Mouse (Mus musculus): ENCODE results near the gene Ciao2a.

Ciao2a gene

GRCm38 (mm10) chr9:66120106-66120505, 6.3 kb upstream of the Ciao2a start:
- no peak for DNase-seq (ENCODE audit: inconsistent ontology term)

DNA sequence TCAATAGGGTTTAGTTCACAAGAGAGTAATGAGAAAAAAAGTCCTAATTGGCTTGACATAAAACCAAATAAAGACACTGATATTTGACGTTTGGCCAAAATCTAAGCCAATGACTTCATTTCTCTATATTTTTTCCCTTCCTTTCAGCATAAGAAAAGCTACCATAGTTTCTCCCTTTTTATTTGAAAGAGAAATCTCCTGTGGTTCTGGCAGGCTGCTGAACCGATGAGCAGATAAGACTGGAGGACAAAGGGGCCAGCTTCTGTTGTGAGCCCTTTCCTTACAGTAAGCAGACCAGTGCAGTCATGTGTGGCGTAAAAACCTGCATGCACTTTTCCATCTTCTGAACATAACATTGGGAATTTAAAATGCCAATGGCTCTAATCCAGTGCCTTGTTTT, 5.5 kb upstream of the Ciao2a start:
- DNase-seq (ENCODE audit: inconsistent ontology term), result peak; percentile 42

GRCm38 (mm10) chr9:66121421-66121820, 5.0 kb upstream of the Ciao2a start:
- no peak for DNase-seq (ENCODE audit: inconsistent ontology term)

DNA sequence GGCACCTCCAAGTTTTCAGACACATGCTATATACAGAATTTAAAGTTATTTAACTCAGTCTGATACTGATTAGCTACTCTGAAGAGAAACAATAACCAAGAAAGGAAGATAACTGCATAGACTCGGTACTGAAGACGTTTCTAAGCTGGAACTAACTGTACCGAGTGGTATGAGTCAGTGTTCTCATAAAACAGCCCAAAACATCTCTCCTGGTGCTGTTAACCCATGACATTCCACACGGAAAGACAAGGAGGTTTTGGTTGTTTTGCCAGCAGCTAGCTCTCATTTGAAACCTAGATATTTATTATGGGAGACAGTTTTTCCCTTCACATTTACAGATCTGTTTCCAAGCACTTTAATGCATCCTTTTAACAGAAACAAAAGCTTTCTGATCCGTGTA, 2.8 kb upstream of the Ciao2a start:
- no peak for DNase-seq (ENCODE audit: inconsistent ontology term)

DNA sequence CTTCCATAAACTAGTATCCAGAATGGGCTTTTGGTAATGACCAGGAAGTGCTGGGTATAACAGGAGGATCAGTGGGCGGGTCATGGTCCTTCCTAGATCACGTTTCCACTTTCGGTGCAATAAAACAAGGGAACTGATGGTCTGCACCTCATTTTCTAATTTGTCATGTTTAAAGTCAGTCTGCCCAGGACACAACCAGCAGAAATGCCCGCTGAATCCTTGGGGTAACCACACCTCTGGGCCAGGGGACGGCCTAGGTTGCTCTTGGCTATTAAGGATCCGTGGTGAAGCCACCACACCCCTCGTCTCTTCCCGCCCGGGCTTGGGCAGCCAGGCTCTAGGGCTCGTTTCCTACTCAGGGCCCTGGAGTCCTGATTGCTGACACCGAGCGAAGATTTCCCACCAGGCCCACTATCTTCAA, 2.3 kb upstream of the Ciao2a start:
- DNase-seq (ENCODE audit: inconsistent ontology term), result peak; percentile 20

GRCm38 (mm10) chr9:66124681-66125542, 1.5 kb upstream of the Ciao2a start:
- DNase-seq (ENCODE audit: inconsistent ontology term), result peak; percentile 98

GRCm38 (mm10) chr9:66125543-66126455, 612 bp upstream of the Ciao2a start:
- DNase-seq (ENCODE audit: inconsistent ontology term), result no peak

- DNase-seq (ENCODE audit: inconsistent ontology term), result no peak
Observed at GRCm38 (mm10) chr9:66127193-66127546, 759 bp downstream of the Ciao2a start.

- no peak for DNase-seq (ENCODE audit: inconsistent ontology term)
Observed at GRCm38 (mm10) chr9:66127884-66128283, 1.5 kb downstream of the Ciao2a start.

- no peak for DNase-seq (ENCODE audit: inconsistent ontology term)
Observed at GRCm38 (mm10) chr9:66131466-66131865, 5.1 kb downstream of the Ciao2a start.

- no peak for DNase-seq (ENCODE audit: inconsistent ontology term)
Observed at GRCm38 (mm10) chr9:66135967-66136366, 9.6 kb downstream of the Ciao2a start.

GRCm38 (mm10) chr9:66138193-66138592, 11.8 kb downstream of the Ciao2a start:
- DNase-seq (ENCODE audit: inconsistent ontology term), result no peak

- no peak for DNase-seq (ENCODE audit: inconsistent ontology term)
Observed at GRCm38 (mm10) chr9:66142265-66142664, 15.9 kb downstream of the Ciao2a start.

DNA sequence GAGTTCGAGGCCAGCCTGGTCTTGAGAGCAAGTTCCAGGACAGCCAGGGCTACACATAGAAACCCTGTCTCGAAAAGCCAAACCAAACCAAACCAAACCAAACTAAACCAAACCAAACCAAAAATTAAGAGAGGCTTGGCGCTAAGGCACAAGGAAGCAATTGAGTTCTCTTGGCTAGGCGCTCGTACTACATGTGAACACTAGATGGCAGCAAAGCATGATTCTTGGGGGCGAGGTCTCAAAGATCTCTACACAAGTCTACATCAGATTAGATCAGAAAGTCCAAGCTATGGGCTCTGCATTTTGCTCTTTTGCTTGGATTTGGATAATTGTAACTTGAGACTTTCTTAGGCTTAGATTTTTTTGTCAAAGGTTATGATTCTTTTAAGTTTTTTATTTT, 17.8 kb downstream of the Ciao2a start:
- peak; percentile 31 for DNase-seq (ENCODE audit: inconsistent ontology term)

GRCm38 (mm10) chr9:66146141-66146540, 19.7 kb downstream of the Ciao2a start:
- DNase-seq (ENCODE audit: inconsistent ontology term), result no peak

- no peak for DNase-seq (ENCODE audit: inconsistent ontology term)
Observed at GRCm38 (mm10) chr9:66152011-66152410, 25.6 kb downstream of the Ciao2a start.

- no peak for DNase-seq (ENCODE audit: inconsistent ontology term)
Observed at GRCm38 (mm10) chr9:66153594-66153993, 27.2 kb downstream of the Ciao2a start.

DNA sequence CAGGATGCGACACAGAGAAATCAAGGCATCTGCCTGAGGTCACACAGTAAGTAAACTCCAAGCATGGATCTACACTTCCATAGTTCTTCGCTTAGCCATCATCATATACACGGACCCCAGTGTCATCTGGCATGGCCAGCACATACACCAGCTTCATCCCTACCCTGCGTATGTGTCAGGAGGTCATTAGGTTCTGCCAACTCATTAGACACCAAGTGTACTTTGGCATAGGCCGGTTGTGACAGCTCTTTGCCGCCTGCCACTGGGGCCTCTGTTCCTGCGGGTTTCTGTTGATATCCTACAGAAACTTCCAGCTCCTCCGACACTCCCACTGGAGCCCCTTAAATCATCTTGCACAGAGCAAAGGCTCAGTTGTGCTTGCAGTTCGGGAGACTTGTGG, 27.6 kb downstream of the Ciao2a start:
- no peak for DNase-seq (ENCODE audit: inconsistent ontology term)

DNA sequence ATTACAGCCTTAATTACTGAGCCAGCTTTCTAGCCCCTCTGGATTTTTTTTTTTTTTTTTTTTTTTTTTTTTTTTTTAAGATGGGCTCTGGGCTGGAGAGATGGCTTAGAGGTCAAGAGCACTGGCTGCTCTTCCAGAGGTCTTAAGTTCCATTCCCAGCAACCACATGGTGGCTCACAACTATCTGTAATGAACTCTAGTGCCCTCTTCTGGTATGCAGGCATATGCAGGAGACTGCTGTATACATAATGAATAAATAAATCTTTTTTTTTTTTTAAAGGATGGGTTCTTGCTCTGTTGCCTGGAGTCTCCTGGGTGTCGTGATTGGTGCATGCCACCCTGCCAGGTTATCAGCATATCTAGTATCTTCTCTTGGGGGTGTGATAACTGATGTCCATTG, 29.1 kb downstream of the Ciao2a start:
- no peak for DNase-seq (ENCODE audit: inconsistent ontology term)

- DNase-seq (ENCODE audit: inconsistent ontology term), result peak; percentile 81
Observed at GRCm38 (mm10) chr9:66157958-66158830, 31.8 kb downstream of the Ciao2a start, which contains the start of gene Dapk2. Gene Dapk2 (plus strand): TSS chr9:66158223.

DNA sequence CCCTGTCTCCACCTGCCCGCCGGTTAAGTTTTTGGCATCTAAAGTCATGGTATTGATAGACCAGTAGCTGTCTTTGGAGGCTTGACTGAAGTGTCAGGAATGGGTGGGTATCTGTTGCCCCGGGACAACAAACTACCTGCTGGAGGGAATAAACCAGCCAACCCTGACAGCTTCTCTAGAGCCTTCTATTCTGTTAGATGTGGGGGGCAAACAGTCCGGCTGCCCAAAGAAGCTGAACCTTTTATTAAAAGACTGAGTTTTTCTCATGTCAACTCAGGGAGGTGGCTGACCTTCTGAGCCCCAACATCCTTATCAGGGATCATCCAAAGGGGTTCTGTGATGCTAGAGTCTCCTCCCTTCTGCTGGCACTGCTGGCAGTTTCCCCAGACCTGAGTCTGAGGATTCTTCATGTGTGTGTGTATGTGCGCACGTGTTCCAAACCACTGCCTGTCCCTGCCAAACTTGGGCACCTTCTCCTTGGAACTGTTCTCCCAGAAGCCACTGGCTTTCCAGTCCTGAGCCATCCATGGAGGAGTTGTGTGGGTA, 32.5 kb downstream of the Ciao2a start:
- no peak for DNase-seq (ENCODE audit: inconsistent ontology term)

All from Muller cell, postnatal 12 days (primary cell).